Mouse (Mus musculus) neural tube, embryonic 14.5 days (tissue): ENCODE results near the gene Plxna4. TPM values are rescaled to one million over a fixed set of nuclear protein-coding genes. Genes with fewer than 3 reads are reported as not detected.

Experiments
- ATAC-seq: fragments of 200-750 bp; cut with Nextera tagmentation; 2 replicates; pipeline ENCODE4 v1.8.0; 2017; ENCODE audit warnings: low read depth, mild to moderate bottlenecking, moderate TSS enrichment, moderate library complexity
- H3K27ac ChIP-seq: fragments of 300-500 bp; sonication (generic); 2 replicates; pipeline ENCODE4 v1.5.1; 2014; ENCODE audit warnings: low read depth, mild to moderate bottlenecking, control low read depth, low read length, moderate library complexity, mixed read lengths
- H3K27me3 ChIP-seq: fragments of 300-500 bp; sonication (generic); 2 replicates; pipeline ENCODE4 v1.6.1; 2014; ENCODE audit warnings: low read length; ENCODE audit not compliant: control insufficient read depth, insufficient read depth
- H3K36me3 ChIP-seq: fragments of 300-500 bp; sonication (generic); 2 replicates; pipeline ENCODE4 v1.6.1; 2014; ENCODE audit warnings: low read length, mixed read lengths; ENCODE audit not compliant: control insufficient read depth, insufficient read depth
- H3K4me1 ChIP-seq: fragments of 300-500 bp; sonication (generic); 2 replicates; pipeline ENCODE4 v1.6.1; 2014; ENCODE audit warnings: low read length; ENCODE audit not compliant: control insufficient read depth, insufficient read depth
- H3K4me2 ChIP-seq: fragments of 300-500 bp; sonication (generic); 2 replicates; pipeline ENCODE4 v1.6.1; 2014; ENCODE audit warnings: mild to moderate bottlenecking, low read depth, low read length, control low read depth
- H3K4me3 ChIP-seq: fragments of 300-500 bp; sonication (generic); 2 replicates; pipeline ENCODE4 v1.5.1; 2014; ENCODE audit warnings: low read depth, low read length, control low read depth, mixed read lengths
- H3K9ac ChIP-seq: fragments of 300-500 bp; sonication (generic); replicated peaks from 2 replicates; pipeline ENCODE4 v1.6.1; 2014; ENCODE audit warnings: low read depth, mild to moderate bottlenecking, control low read depth, low read length, mixed read lengths
- H3K9me3 ChIP-seq: fragments of 300-500 bp; sonication (generic); 2 replicates; pipeline ENCODE4 v1.6.1; 2016; ENCODE audit warnings: low read length; ENCODE audit not compliant: control insufficient read depth
- WGBS: fragments of 180-500 bp; shearing (Covaris S2); extraction: QIAGEN DNeasy Blood & Tissue Kit; methylation state at CpG from one replicate; pipeline ENCODE4 v1.1.7; 2014; 5-methylcytosine and 5-hydroxymethylcytosine counted together
- polyA plus RNA-seq: library from polyadenylated mRNA; unstranded; fragments of >200 nt; fragmentation: Nextera tagmentation; extraction: Ambion mirVana; gene quantifications from 2 replicates; pipeline ENCODE4 v1.2.1, GENCODE M21; 2014

Gene Plxna4
- polyA plus RNA-seq, 1 experiment from 2014 or later = 25.1 TPM

DNA sequence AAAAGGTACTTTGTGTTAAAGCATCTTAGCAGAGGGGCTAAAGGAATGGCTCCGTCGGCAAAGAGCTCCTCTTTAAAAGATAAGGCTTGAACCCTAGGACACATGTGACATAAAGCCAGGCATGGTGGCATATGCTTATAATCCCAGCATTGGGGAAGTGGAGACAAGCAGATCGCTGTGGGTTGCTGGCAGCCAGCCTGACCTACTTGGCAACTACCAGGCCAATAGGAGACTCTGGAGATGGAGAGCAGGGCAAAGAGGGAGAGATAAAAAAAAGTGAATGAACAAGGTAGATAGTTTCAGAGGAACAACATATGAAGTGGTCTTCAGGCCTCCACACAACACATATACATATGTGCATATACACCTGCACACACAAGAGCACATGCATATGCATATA lies 189.7 kb downstream of the Plxna4 start:
- Histone ChIP-seq H3K36me3 (no peaks in the 10 kb centered on the region), H3K9me3 (no peaks in the 10 kb centered on the region), H3K4me3 (no peak overlapping the region), H3K4me1 (peaks cover 17% of the 10 kb centered on the region; the same call in 1 of the 2 replicates), H3K4me2 (no peak overlapping the region), H3K27me3 (no peaks in the 10 kb centered on the region), H3K27ac (no peak overlapping the region), H3K9ac (no peak overlapping the region)
- no peak for ATAC-seq
- WGBS = 82% methylated on average over 3 of the region's 3 CpGs

DNA sequence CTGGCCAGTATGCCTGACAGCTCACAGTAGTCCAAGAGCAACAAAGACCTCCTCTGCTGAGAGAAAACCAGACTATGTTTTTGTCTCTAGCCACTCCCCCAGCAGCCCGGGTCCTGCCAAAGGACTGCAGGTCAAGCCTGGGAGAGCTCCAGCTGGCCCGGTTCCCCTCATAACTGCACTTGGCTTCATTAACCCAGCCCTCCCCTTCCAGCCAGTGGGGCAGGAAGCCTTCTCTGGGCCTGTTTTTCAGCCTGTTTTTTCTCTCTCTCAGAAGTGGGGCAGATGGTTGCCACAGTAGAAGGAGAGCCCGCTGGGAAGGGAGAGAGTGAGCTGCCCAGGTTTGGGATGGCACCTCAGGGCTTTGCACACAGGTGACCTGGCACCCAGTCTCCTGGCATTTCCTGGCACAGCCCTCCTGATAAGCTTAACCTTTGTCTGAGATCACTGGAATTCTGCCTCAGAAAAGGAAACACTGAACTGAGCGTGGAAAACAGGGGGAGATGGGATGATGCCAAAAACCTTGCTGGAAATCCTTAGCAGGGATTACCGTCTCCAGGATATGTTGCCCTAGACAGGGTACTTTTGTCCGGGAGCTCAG lies 190.8 kb downstream of the Plxna4 start:
- 39% methylated on average over 6 of the region's 6 CpGs for WGBS
- H3K4me2 ChIP-seq = no peak overlapping the region
- peak; percentile 66; the same call in 1 of the 2 replicates for ATAC-seq
- H3K4me3 ChIP-seq = no peak overlapping the region
- H3K9ac ChIP-seq = no peak overlapping the region
- H3K27ac ChIP-seq = 0 out of 2 replicates have a peak overlapping the region, but pooled peaks have one; percentile 39
- no peaks in the 10 kb centered on the region for H3K36me3 ChIP-seq
- no peaks in the 10 kb centered on the region for H3K9me3 ChIP-seq
- H3K27me3 ChIP-seq = no peaks in the 10 kb centered on the region
- H3K4me1 ChIP-seq = peaks cover 10% of the 10 kb centered on the region; the same call in 1 of the 2 replicates

DNA sequence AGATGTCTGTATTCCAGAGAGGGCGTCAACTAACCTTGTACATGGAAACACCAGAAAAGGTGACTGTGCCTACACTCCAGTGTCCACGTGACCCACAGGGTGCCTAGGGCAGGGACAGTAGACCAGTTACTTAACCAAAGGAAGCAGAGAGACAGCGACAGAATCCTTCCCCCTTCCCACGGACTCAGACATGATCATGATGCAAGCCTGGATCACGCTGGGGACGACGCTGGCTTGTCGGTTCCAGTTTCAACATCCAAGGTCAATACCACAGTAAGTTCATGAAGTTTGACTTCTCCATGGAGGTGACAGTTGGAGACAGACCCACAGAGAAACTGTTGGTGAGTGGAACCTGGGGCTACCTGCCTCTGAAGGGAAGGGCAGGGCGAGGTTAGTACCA lies 192.6 kb downstream of the Plxna4 start:
- Histone ChIP-seq H3K9ac (no peak overlapping the region), H3K9me3 (no peaks in the 10 kb centered on the region), H3K36me3 (no peaks in the 10 kb centered on the region), H3K27ac (no peak overlapping the region), H3K27me3 (no peaks in the 10 kb centered on the region), H3K4me2 (no peak overlapping the region), H3K4me1 (0 out of 2 replicates have a peak, but pooled peaks cover 7% of the 10 kb centered on the region), H3K4me3 (no peak overlapping the region)
- no peak for ATAC-seq
- WGBS = 92% methylated on average over 9 of the region's 9 CpGs

DNA sequence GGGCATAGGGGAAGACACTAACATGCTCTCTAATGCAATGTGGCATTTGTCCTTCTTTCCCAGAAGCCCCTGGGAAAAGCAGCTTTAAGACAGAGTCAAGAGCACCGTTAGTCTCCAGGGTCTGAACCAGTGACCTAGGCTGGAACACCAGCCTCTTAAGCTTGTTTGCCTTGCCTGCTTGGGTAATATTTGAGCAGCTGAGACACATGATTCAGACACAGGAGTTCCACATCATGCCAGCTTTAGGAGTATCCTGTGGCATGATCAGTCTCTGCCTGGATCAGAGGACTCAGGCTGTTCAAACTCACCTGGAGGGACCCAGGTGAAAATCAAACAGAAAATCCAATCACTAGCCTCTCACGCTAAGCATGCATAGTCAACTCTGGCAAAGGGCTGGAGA lies 195.7 kb downstream of the Plxna4 start:
- ATAC-seq = no peak
- H3K4me2 ChIP-seq = no peak overlapping the region
- no peaks in the 10 kb centered on the region for H3K36me3 ChIP-seq
- H3K4me3 ChIP-seq = no peak overlapping the region
- H3K4me1 ChIP-seq = 0 out of 2 replicates have a peak, but pooled peaks cover 7% of the 10 kb centered on the region
- no peak overlapping the region for H3K9ac ChIP-seq
- H3K27ac ChIP-seq = no peak overlapping the region
- no peaks in the 10 kb centered on the region for H3K27me3 ChIP-seq
- WGBS = 79% methylated on average over 2 of the region's 2 CpGs
- no peaks in the 10 kb centered on the region for H3K9me3 ChIP-seq

DNA sequence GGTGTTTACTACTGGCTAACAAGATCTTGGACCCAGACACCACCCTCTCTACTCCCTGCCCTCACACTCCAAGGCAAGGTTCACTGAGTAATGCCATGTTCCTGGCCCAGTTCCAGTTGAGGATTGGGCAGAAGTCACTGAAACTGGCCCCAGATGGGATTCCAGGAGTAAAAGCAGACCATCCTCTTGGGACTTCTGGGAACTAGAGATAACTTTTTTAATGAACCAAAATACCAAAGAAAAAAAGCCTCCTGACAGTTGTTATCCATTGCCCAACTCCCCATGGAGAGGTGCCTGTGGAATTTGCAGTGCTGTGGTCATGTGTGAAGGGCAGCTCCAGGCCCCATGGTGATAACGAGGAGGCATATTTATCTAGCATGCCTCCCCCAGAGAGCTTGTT lies 199.7 kb downstream of the Plxna4 start:
- Histone ChIP-seq H3K9me3 (no peaks in the 10 kb centered on the region), H3K4me2 (no peak overlapping the region), H3K4me1 (peaks cover 4% of the 10 kb centered on the region; the same call in 1 of the 2 replicates), H3K9ac (no peak overlapping the region), H3K27ac (no peak overlapping the region), H3K27me3 (no peaks in the 10 kb centered on the region), H3K4me3 (no peak overlapping the region), H3K36me3 (no peaks in the 10 kb centered on the region)
- ATAC-seq = no peak
- 79% methylated on average over 1 of the region's 1 CpGs for WGBS

DNA sequence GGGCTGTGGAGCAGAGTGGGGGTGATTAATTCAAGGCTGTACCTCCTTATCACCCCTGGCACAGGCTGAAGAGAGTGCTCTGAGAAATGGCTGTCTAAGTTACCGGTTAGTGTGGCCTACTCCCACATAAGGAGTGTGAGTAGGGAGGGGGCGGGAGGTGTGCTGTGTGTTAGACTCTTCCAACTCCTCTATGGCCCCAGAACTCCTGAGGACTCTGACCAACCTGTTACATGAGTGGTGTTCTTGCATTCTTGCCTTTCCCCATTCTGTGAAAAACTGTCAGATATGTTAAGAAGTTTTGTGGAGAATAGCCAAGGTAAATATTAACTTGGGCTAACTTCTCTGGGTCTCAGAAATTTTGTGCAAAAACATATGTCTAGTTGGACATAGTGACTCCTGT lies 201.1 kb downstream of the Plxna4 start:
- no peak for ATAC-seq
- Histone ChIP-seq H3K36me3 (no peaks in the 10 kb centered on the region), H3K9ac (no peak overlapping the region), H3K4me3 (no peak overlapping the region), H3K4me2 (no peak overlapping the region), H3K4me1 (peaks cover 4% of the 10 kb centered on the region; the same call in 1 of the 2 replicates), H3K9me3 (no peaks in the 10 kb centered on the region), H3K27ac (no peak overlapping the region), H3K27me3 (no peaks in the 10 kb centered on the region)
- WGBS = 89% methylated on average over 2 of the region's 2 CpGs

DNA sequence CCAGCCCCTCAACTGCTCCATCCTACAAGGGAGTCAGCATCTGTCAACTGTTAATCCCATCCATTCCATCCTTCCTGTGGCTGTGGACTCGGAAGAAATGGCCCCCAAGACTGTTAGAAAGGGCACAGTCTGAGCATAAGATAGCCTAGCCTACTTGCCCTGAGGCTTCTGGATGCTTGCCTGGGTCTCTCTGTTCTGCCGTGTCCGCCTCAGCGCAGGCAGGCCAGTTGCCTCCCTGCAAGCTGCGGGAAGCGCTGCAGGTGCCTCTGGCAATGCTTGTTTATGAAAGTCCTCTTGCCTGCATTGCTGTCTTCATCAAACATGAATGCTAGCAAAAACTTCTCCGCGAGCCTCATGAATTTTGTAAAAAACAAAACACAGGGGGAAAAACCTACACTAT lies 203.1 kb downstream of the Plxna4 start:
- H3K9ac ChIP-seq = no peak overlapping the region
- H3K27me3 ChIP-seq = no peaks in the 10 kb centered on the region
- no peak for ATAC-seq
- no peaks in the 10 kb centered on the region for H3K9me3 ChIP-seq
- H3K27ac ChIP-seq = no peak overlapping the region
- H3K36me3 ChIP-seq = no peaks in the 10 kb centered on the region
- WGBS = 45% methylated on average over 8 of the region's 8 CpGs
- H3K4me3 ChIP-seq = no peak overlapping the region
- no peak overlapping the region for H3K4me2 ChIP-seq
- peaks cover 12% of the 10 kb centered on the region for H3K4me1 ChIP-seq

DNA sequence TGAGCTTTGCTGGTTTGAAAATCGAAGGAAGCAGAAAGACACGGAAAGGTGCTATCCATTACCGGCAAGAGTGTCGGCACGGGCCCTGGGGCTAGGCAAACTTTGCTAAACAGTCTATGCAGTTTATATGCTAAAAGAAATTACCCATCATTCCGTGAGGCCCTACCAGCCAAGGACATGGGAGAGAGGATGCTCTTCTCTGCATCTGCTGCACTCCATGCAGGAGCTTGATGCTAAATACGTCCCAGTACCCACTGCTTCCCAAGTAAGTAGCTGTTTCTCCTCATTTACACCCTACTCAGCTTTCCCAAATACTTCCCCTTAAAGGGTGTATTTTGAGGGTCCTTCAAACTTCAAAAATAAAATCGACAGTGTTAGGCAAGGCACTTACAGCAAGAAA lies 203.6 kb downstream of the Plxna4 start:
- ATAC-seq = no peak
- WGBS = 86% methylated on average over 8 of the region's 8 CpGs
- Histone ChIP-seq H3K9ac (no peak overlapping the region), H3K36me3 (no peaks in the 10 kb centered on the region), H3K9me3 (no peaks in the 10 kb centered on the region), H3K4me2 (no peak overlapping the region), H3K27ac (no peak overlapping the region), H3K27me3 (no peaks in the 10 kb centered on the region), H3K4me3 (no peak overlapping the region), H3K4me1 (peaks cover 12% of the 10 kb centered on the region)

DNA sequence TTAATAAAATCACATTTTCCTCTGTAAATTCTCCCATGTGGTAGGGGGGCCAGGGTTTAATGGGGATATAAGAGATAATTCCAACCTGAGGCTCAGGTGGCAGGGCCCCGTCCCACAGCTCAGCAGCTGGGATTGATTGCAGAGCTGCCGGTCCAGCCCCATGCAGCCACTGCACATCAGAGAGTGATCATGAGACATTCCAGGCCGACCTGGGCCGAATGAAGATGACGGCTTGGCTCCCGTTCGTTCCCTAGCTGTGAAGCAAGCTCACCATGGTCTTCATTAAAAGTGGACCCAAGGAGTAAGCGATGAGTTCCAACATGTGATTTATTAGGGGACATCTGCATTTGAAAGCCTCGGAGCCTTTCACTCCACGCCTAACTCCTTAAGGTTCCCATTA lies 206.5 kb downstream of the Plxna4 start:
- ATAC-seq = no peak
- Histone ChIP-seq H3K36me3 (no peaks in the 10 kb centered on the region), H3K4me3 (no peak overlapping the region), H3K4me1 (peaks cover 14% of the 10 kb centered on the region), H3K9me3 (no peaks in the 10 kb centered on the region), H3K4me2 (no peak overlapping the region), H3K27ac (no peak overlapping the region), H3K9ac (no peak overlapping the region), H3K27me3 (no peaks in the 10 kb centered on the region)
- 24% methylated on average over 10 of the region's 10 CpGs for WGBS
